Mouse (Mus musculus) inflammation-experienced regulatory T-cells, adult 6 months (primary cell): ENCODE data around the gene Iffo1. TPM values are rescaled to one million over a fixed set of nuclear protein-coding genes. Genes with fewer than 3 reads are reported as not detected.

ENCODE experiments used
- ATAC-seq: one replicate; pipeline ENCODE4 v1.8.0; 2017
- polyA plus RNA-seq, 3 experiments: library from polyadenylated mRNA; unstranded; fragments of 100-300 nt; shearing (Covaris generic); gene quantifications; one replicate each; pipeline ENCODE4 v1.2.1; 2017

Gene Iffo1
- polyA plus RNA-seq, result 10 to 100 TPM in 1 of 3 experiments, 1 to 10 TPM in 2; 6.9 to 12.4 (median 9.8) TPM

GRCm38 (mm10) chr6:125145001-125145400 lies at the start of gene Iffo1:
TSS of gene Iffo1 (plus strand) at chr6:125145241.
- peak; percentile 99 for ATAC-seq

GRCm38 (mm10) chr6:125095391-125096278 lies 49.4 kb upstream of the Iffo1 start, which contains the start of gene Chd4:
TSS of gene Chd4 (plus strand) at chr6:125095981.
- peak; percentile 66 for ATAC-seq

DNA sequence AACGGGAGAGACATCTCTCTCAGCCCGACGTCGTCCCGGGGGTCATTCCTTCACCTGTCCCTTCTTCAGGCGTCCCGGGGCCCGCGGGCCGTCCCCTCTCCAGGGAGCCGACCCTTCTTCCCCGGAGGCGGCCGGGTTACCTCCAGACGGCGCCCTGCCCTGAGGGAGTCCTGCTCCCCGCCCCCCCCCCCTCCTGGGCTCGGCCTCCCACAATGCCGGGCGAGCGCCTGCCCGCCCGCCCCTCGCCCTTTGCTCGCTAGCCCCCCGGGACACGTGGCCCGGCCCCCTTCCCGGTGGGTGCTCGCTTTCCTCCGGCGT lies 48.8 kb upstream of the Iffo1 start:
- no peak for ATAC-seq

- peak; percentile 11 for ATAC-seq
Observed at GRCm38 (mm10) chr6:125096597-125097345, 48.3 kb upstream of the Iffo1 start.

GRCm38 (mm10) chr6:125097346-125097689 lies 47.7 kb upstream of the Iffo1 start:
- ATAC-seq, result no peak

DNA sequence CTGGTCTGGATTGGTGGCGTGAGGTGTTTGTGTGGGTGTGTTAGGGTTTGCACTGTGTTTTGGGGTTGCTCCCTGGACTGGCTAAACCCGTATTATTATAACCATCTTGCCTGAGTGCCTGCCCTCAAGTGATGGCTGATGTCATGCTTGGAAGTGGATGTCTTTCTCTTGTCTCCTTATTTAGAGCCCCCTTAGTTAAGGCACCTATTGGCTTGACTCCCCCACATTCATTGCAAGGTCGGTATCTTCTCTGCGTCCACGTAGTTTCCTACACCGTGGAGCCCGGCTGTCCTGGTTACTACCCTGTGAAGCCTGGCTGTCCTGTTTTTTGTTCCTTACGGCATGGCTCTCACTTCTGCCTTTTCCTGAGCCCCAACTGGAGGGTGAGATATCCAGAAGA lies 47.1 kb upstream of the Iffo1 start:
- no peak for ATAC-seq

- ATAC-seq, result no peak
Observed at GRCm38 (mm10) chr6:125098513-125098912, 46.5 kb upstream of the Iffo1 start.

GRCm38 (mm10) chr6:125099421-125099971 lies 45.5 kb upstream of the Iffo1 start:
- peak; percentile 49 for ATAC-seq

- ATAC-seq, result no peak
Observed at GRCm38 (mm10) chr6:125101444-125101843, 43.6 kb upstream of the Iffo1 start.

- no peak for ATAC-seq
Observed at GRCm38 (mm10) chr6:125104223-125104622, 40.8 kb upstream of the Iffo1 start.

DNA sequence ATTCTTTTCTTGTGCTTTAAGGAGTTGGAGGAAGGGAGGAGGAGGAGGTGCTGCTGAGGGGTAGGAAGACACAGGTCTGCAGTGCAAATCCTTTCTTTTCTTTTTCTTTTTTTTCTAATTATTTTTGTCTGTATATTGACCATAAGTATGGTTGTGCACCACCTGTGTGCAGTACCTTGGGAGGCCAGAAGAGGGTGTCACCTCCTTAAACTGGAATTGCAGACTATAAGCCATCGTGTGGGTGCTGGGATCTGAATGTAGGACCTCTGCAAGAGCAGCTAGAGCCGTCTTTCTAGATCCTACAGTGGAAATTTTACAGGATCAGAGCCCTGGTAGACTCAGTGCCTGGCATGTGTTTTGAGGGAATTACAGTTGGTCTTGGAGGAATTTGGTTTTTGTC lies 37.3 kb upstream of the Iffo1 start:
- no peak for ATAC-seq

- ATAC-seq, result no peak
Observed at GRCm38 (mm10) chr6:125109371-125109770, 35.7 kb upstream of the Iffo1 start.

GRCm38 (mm10) chr6:125110927-125111326 lies 34.1 kb upstream of the Iffo1 start:
- ATAC-seq, result no peak

DNA sequence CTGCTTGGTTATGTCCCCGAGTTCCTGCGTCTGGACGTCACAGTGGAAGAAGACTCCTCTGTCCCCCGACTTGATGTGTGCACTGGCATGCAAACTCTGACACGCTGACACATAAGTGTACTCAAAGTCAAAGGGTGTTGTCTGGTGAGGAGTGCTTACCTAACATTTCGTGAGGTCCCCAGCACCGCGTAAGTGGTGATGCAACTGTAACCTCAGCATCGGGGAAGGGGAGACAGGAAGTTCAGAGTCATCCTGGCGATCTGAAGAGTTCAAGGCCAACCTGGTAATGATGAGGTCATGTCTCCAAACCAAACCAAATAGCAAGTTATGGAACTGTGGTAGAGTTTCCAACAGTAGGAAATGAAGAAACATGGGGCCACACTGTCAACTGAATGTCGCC lies 32.5 kb upstream of the Iffo1 start:
- ATAC-seq, result no peak

- no peak for ATAC-seq
Observed at GRCm38 (mm10) chr6:125119387-125119786, 25.7 kb upstream of the Iffo1 start.

DNA sequence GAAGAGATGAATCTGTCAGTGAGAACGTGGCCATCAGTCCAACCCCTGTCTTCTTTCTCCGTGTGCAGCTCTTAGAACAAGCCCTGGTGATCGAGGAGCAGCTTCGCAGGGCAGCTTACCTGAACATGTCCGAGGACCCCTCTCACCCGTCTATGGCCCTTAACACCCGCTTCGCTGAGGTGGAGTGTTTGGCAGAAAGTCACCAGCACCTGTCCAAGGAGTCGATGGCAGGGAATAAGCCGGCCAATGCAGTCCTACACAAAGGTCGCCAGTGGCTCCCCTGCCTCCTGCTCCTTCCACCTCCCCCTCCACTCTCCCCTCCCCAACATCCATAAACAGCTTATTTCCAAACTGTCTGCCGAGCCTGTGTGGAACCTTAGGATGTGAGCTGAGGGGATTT lies 16.3 kb upstream of the Iffo1 start:
- ATAC-seq, result no peak

- no peak for ATAC-seq
Observed at GRCm38 (mm10) chr6:125129710-125130402, 15.2 kb upstream of the Iffo1 start.

- peak; percentile 91 for ATAC-seq
Observed at GRCm38 (mm10) chr6:125131302-125132156, 13.5 kb upstream of the Iffo1 start, which contains the start of gene Nop2. TSS of gene Nop2 (plus strand) at chr6:125131909.

GRCm38 (mm10) chr6:125132470-125132869 lies 12.6 kb upstream of the Iffo1 start:
- ATAC-seq, result no peak

DNA sequence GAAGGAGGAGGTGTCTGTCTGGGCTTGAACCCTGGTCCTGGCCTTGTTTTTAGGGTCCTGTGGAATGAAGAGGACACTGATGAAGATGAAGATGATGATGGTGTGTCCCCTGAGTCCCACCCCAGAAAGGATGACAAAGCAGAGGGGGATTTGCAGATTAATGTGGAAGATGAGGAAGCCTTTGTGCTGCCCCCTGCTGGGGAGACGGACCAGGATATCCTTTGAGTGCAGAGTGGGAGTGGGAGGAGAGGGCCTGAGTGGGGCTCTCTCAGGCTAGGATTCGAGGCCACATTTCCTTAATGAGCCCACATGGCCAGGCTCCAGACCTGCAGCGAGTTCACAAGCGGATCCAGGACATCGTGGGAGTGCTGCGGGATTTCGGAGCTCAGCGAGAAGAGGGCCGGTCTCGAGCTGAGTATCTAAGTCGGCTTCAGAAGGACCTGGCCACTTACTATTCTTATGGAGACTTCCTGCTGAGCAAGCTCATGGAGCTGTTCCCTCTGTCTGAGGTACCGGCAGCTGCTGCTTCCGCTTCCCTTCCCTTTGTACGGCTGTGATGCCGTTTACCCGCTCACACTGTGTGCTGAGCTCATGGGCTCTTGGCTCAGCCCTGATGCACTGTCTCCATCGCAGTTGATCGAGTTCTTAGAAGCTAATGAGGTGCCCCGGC lies 7.9 kb upstream of the Iffo1 start:
- no peak for ATAC-seq

DNA sequence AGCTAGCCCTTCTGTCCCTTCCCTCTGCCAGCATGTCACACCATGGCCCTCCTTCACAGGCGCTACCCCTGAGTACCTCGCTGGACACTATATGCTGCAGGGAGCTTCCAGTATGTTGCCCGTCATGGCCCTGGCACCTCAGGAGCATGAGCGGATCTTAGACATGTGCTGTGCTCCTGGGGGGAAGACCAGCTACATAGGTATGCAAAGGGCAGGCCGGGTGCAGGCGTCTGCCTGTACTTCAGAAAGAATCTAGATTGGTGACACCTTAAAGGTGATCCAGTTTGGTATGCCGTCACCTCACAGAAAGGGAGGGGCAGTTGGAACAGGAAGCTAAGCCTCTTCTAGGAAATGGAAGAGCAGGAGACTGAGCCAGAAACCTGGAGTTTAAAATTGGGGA lies 5.3 kb upstream of the Iffo1 start:
- no peak for ATAC-seq
